Mouse (Mus musculus): ENCODE data around the gene Crhbp.

The Crhbp gene

DNA sequence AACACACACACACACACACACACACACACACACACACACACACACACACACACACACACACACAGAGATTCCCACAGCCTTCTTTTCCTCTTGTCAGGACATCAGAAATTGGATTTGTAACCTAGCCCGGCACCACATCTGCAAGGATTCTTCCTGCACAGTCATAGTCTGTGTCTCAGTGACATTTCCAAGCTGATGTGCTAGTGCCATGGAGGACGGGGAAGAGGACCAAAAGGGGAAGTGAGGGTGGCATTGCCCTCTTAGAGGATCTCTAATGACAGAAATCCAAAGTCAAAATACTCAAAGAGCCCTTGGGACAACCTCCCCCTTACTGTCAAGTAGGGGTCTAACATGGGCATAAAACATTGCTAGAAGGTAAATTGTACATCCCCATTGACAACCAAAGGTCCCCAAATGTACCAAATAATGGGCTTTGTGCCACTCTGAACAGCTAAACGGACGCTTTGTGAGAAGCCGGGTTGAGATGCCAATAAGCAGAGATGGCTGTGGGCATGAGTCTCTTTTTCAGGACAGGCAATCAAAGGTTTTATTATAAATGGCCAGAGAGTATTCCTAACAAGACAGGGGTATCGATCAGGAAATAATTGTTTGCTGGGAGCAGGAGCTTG, 26.0 kb downstream of the Crhbp start:
- DNase-seq (ENCODE audit: low spot score) = no peak

GRCm38 (mm10) chr13:95412257-95412656, 32.5 kb downstream of the Crhbp start:
- DNase-seq (ENCODE audit: low spot score) = no peak

DNA sequence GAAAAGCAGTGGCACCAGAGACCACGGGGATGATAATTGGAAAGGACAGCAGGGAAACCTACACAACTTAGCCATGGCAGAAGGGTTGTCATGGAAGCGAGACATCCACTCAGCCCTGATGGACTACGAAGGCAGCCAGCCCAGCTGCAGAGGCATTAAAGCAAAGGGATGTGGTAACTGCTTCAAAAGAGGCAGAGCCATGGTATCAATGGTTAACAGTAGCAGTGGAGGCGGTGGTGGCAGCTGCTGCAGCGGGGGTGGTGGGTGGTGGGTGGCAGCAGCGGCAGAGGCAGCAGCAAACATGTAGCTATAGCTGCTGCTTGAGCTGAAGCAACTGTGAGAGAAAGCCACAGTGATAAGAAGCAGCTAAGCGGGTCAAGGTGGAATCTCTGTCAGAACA, 51.5 kb downstream of the Crhbp start:
- DNase-seq (ENCODE audit: low spot score) = no peak

- peak; percentile 82 for DNase-seq (ENCODE audit: low spot score)
Measured at GRCm38 (mm10) chr13:95389866-95390865, 54.6 kb downstream of the Crhbp start.

DNA sequence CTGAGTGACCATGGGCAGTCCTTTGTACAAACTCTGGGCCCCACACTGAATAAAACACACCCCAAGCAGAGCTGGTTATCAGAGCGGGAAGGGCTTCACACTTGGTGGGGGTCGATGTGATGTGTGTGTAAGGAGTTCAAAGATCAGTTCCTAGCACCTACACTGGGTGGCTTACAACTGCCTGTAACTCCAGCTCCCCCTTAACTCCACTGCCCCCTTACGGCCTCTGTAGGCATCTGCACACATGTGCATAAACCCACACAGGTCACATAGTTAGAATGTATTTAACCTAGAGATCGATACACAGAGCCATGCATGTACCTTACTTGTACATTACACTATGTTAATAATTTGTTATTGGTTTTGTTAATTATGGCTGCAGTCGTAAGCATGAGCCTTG, 56.5 kb downstream of the Crhbp start:
- no peak for DNase-seq (ENCODE audit: low spot score)

- no peak for DNase-seq (ENCODE audit: low spot score)
Measured at GRCm38 (mm10) chr13:95382418-95382817, 62.3 kb downstream of the Crhbp start.
